Mouse (Mus musculus): Measurements from ENCODE around the gene Chtf18. TPM values are rescaled to one million over a fixed set of nuclear protein-coding genes. Genes with fewer than 3 reads are reported as not detected.

The Chtf18 gene
- total and polyA plus RNA-seq, 3 experiments: 35.5 to 71.1 TPM; not detected in 1

- no peak for TF ChIP-seq CHD1 (IDR thresholded peaks at IDR 0.05; ENCODE audit: low read depth, low read length)
- TF ChIP-seq E2F4 (IDR thresholded peaks at IDR 0.05; ENCODE audit: borderline replicate concordance, low read depth, low read length): peak; percentile 90; the same call in 1 of the 2 replicates
- TF ChIP-seq ZC3H11A (IDR thresholded peaks at IDR 0.05; ENCODE audit: low read depth, low read length): no peak
- TF ChIP-seq JUND (IDR thresholded peaks at IDR 0.05; ENCODE audit: low read depth, low read length): no peak
Observed at GRCm38 (mm10) chr17:25727265-25728008, at the start of gene Chtf18, which contains the start of gene Rpusd1 (continued).

- Histone ChIP-seq H3K79me2 (ENCODE audit: control insufficient read depth, insufficient read depth, low read length, poor library complexity) (peaks cover 8% of the 10 kb centered on the region), H3K27ac (ENCODE audit: control insufficient read depth, low read depth, low read length) (no peak overlapping the region), H3K9me3 (replicated peaks; ENCODE audit: insufficient read depth, low read length) (no peaks in the 10 kb centered on the region), H3K4me1 (ENCODE audit: control insufficient read depth in 1 of 2, insufficient read depth in 2 of 2, low read length in 2 of 2) (peaks cover 0 to 10% of the 10 kb centered on the region in 2 experiments; a peak in 3 of 4 replicates), H3K9ac (ENCODE audit: control insufficient read depth, low read depth, low read length, poor library complexity, severe bottlenecking) (no peak overlapping the region), H3K36me3 (ENCODE audit: control insufficient read depth in 1 of 2, insufficient read depth in 2 of 2, low read length in 2 of 2) (no peaks in the 10 kb centered on the region; a peak in 2 of 4 replicates), H3K27me3 (ENCODE audit: control insufficient read depth in 1 of 2, insufficient read depth in 2 of 2, low read length in 2 of 2) (no peaks in the 10 kb centered on the region), H3K4me3 (ENCODE audit: control insufficient read depth in 1 of 2, insufficient read depth in 1 of 2, low read depth in 2 of 2, low read length in 2 of 2) (no peak overlapping the region)
- TF ChIP-seq POLR2AphosphoS2 (IDR thresholded peaks at IDR 0.05; ENCODE audit: low read length) (no peak), NELFE (IDR thresholded peaks at IDR 0.05; ENCODE audit: low read depth, low read length) (no peak), MXI1 (IDR thresholded peaks at IDR 0.05; ENCODE audit: low read depth, low read length) (no peak), MEF2A (IDR thresholded peaks at IDR 0.05; ENCODE audit: extremely low read depth, insufficient replicate concordance, low read depth, low read length, poor library complexity, severe bottlenecking) (no peak), USF2 (IDR thresholded peaks at IDR 0.05; ENCODE audit: borderline replicate concordance in 1 of 2, insufficient read depth in 1 of 2, low read depth in 1 of 2, low read length in 2 of 2) (no peak), CHD2 (IDR thresholded peaks at IDR 0.05; ENCODE audit: low read length) (no peak), MAFK (IDR thresholded peaks at IDR 0.05; ENCODE audit: borderline replicate concordance, low read depth, low read length) (no peak), TAL1 (IDR thresholded peaks at IDR 0.05; ENCODE audit: low read length) (no peak), GATA1 (IDR thresholded peaks at IDR 0.05; ENCODE audit: low read depth, low read length) (no peak), KAT2A (conservative IDR thresholded peaks at IDR 0.05; ENCODE audit: low read depth, low read length) (no peak)
- no peak for DNase-seq (ENCODE audit: low read depth, low spot score)
Observed at GRCm38 (mm10) chr17:25775318-25776062, 48.3 kb upstream of the Chtf18 start.

- peaks cover 3% of the 10 kb centered on the region in 2 experiments; a peak in 2 of 4 replicates for H3K27me3 ChIP-seq (ENCODE audit: control insufficient read depth in 1 of 2, insufficient read depth in 2 of 2, low read length in 2 of 2)
- peak within 1 kb of the TSS; percentile 86 for H3K9ac ChIP-seq (ENCODE audit: control insufficient read depth, low read depth, low read length, poor library complexity, severe bottlenecking)
- peaks cover 0 to 10% of the 10 kb centered on the region in 2 experiments; a peak in 3 of 4 replicates for H3K4me1 ChIP-seq (ENCODE audit: control insufficient read depth in 1 of 2, insufficient read depth in 2 of 2, low read length in 2 of 2)
- no peak within 1 kb of the TSS for H3K27ac ChIP-seq (ENCODE audit: control insufficient read depth, low read depth, low read length)
- peaks cover 8% of the 10 kb centered on the region for H3K79me2 ChIP-seq (ENCODE audit: control insufficient read depth, insufficient read depth, low read length, poor library complexity)
- DNase-seq (ENCODE audit: low read depth, low spot score): peak; percentile 98
- H3K36me3 ChIP-seq (ENCODE audit: control insufficient read depth in 1 of 2, insufficient read depth in 2 of 2, low read length in 2 of 2): no peaks in the 10 kb centered on the region; a peak in 1 of 4 replicates
- H3K4me3 ChIP-seq (ENCODE audit: control insufficient read depth in 1 of 2, insufficient read depth in 1 of 2, low read depth in 2 of 2, low read length in 2 of 2): peak within 1 kb of the TSS; percentile 73 to 74
- no peaks in the 10 kb centered on the region for H3K9me3 ChIP-seq (replicated peaks; ENCODE audit: insufficient read depth, low read length)
- no peak for TF ChIP-seq CHD2 (IDR thresholded peaks at IDR 0.05; ENCODE audit: low read length)
- TF ChIP-seq UBTF (IDR thresholded peaks at IDR 0.05; ENCODE audit: borderline replicate concordance, insufficient read depth, low read depth, low read length): no peak
- TF ChIP-seq MYB (IDR thresholded peaks at IDR 0.05; ENCODE audit: low read depth, low read length): no peak
- peak; percentile 96 for TF ChIP-seq SMC3 (IDR thresholded peaks at IDR 0.05; ENCODE audit: low read depth, low read length)
- peak; percentile 68 for TF ChIP-seq RAD21 (IDR thresholded peaks at IDR 0.05; ENCODE audit: low read depth, low read length)
- peak; percentile 62; the same call in 1 of the 2 replicates for TF ChIP-seq MAX (IDR thresholded peaks at IDR 0.05; ENCODE audit: low read length)
- peak; percentile 86 for TF ChIP-seq TCF12 (IDR thresholded peaks at IDR 0.05; ENCODE audit: low read depth, low read length)
- no peak for TF ChIP-seq USF2 (IDR thresholded peaks at IDR 0.05; ENCODE audit: borderline replicate concordance in 1 of 2, insufficient read depth in 1 of 2, low read depth in 1 of 2, low read length in 2 of 2)
- TF ChIP-seq NRF1 (IDR thresholded peaks at IDR 0.05; ENCODE audit: insufficient read depth, low read depth, low read length, poor library complexity, severe bottlenecking): peak; percentile 95
- peak; percentile 93 for TF ChIP-seq MXI1 (IDR thresholded peaks at IDR 0.05; ENCODE audit: low read depth, low read length)
- no peak for TF ChIP-seq ZKSCAN1 (IDR thresholded peaks at IDR 0.05; ENCODE audit: low read depth, low read length)
- TF ChIP-seq ETS1 (IDR thresholded peaks at IDR 0.05; ENCODE audit: low read depth, low read length): no peak
- no peak for TF ChIP-seq ZNF384 (IDR thresholded peaks at IDR 0.05; ENCODE audit: low read depth, low read length)
- TF ChIP-seq HCFC1 (IDR thresholded peaks at IDR 0.05; ENCODE audit: low read depth, low read length): peak; percentile 99
- TF ChIP-seq CHD1 (IDR thresholded peaks at IDR 0.05; ENCODE audit: low read depth, low read length): no peak
Observed at GRCm38 (mm10) chr17:25773549-25774120, 46.4 kb upstream of the Chtf18 start, which contains the start of gene Narfl. Gene Narfl, plus strand, starts transcription at chr17:25773776.
